7 mouse cellular contexts compared by ENCODE assay signal in genomic region chr5:148550393-148550792, GRCm38 (mm10). TPM values are rescaled to one million over a fixed set of nuclear protein-coding genes. Genes with fewer than 3 reads are reported as not detected.
DNase-seq lines count a peak whose midpoint lies in the region; ATAC-seq and TF ChIP-seq lines count a peak whose summit lies in the region.

No protein-coding gene starts in this region.

- peak overlapping the region; percentile 73 for H3K4me3 ChIP-seq in neural tube, embryonic 11.5 days (ENCODE audit: low read depth, low read length)
- H3K4me3 ChIP-seq in bone marrow macrophage, adult 2 months (ENCODE audit: insufficient read depth, low read length) = peak overlapping the region; percentile 72
- H3K4me3 ChIP-seq in kidney, embryonic 15.5 days (replicated peaks) = peak overlapping the region; percentile 77
- H3K4me3 ChIP-seq in stomach, postnatal 0 days (ENCODE audit: low read depth, low read length) = peak overlapping the region; percentile 67

- peak overlapping the region; percentile 82 for H3K4me2 ChIP-seq in neural tube, embryonic 11.5 days (ENCODE audit: low read depth)
- H3K4me2 ChIP-seq in kidney, embryonic 15.5 days = peak overlapping the region; percentile 83
- H3K4me2 ChIP-seq in stomach, postnatal 0 days (replicated peaks; ENCODE audit: low read depth) = peak overlapping the region; percentile 80

- H3K9me3 ChIP-seq in neural tube, embryonic 11.5 days (ENCODE audit: control insufficient read depth, low read length) = no peaks in the 10 kb centered on the region
- H3K9me3 ChIP-seq in kidney, embryonic 15.5 days (replicated peaks) = no peaks in the 10 kb centered on the region
- H3K9me3 ChIP-seq in stomach, postnatal 0 days (ENCODE audit: control insufficient read depth, low read length) = no peaks in the 10 kb centered on the region

- ATAC-seq in neural tube, embryonic 11.5 days (ENCODE audit: insufficient read depth, low FRiP score, low TSS enrichment) = no peak
- 0 out of 2 replicates have a peak, but pooled peaks have one; percentile 6 for ATAC-seq in granulocyte monocyte progenitor cell, adult 5-6 weeks (replicated peaks; ENCODE audit: poor library complexity, severe bottlenecking)
- ATAC-seq in kidney, embryonic 15.5 days (replicated peaks; ENCODE audit: low FRiP score) = no peak
- no peak for ATAC-seq in stomach, postnatal 0 days (ENCODE audit: low FRiP score, low TSS enrichment)

- peaks cover 21% of the 10 kb centered on the region for H3K4me1 ChIP-seq in neural tube, embryonic 11.5 days (ENCODE audit: control insufficient read depth, insufficient read depth, low read length)
- H3K4me1 ChIP-seq in bone marrow macrophage, adult 2 months (ENCODE audit: control insufficient read depth, insufficient read depth, low read length) = peaks cover 42% of the 10 kb centered on the region
- peaks cover 51% of the 10 kb centered on the region for H3K4me1 ChIP-seq in kidney, embryonic 15.5 days
- 0 out of 2 replicates have a peak, but pooled peaks cover 6% of the 10 kb centered on the region for H3K4me1 ChIP-seq in stomach, postnatal 0 days (replicated peaks; ENCODE audit: control insufficient read depth, insufficient read depth)

- no peak for TF ChIP-seq CTCF in bone marrow macrophage, adult 2 months (IDR thresholded peaks at IDR 0.05; ENCODE audit: low read depth, low read length)
- TF ChIP-seq CTCF in stomach, postnatal 0 days (IDR thresholded peaks at IDR 0.05; ENCODE audit: low read depth) = no peak

- no peak for TF ChIP-seq POLR2A in bone marrow macrophage, adult 2 months (IDR thresholded peaks at IDR 0.05; ENCODE audit: borderline replicate concordance, low read depth, low read length)

- H3K27me3 ChIP-seq in neural tube, embryonic 11.5 days (ENCODE audit: control insufficient read depth, insufficient read depth, low read length) = no peaks in the 10 kb centered on the region
- H3K27me3 ChIP-seq in kidney, embryonic 15.5 days = 0 out of 2 replicates have a peak, but pooled peaks cover 5% of the 10 kb centered on the region
- no peaks in the 10 kb centered on the region for H3K27me3 ChIP-seq in stomach, postnatal 0 days (ENCODE audit: control insufficient read depth, insufficient read depth, low read length)

- no peaks in the 10 kb centered on the region for H3K36me3 ChIP-seq in neural tube, embryonic 11.5 days (ENCODE audit: control insufficient read depth, insufficient read depth, low read length)
- H3K36me3 ChIP-seq in kidney, embryonic 15.5 days = no peaks in the 10 kb centered on the region
- no peaks in the 10 kb centered on the region for H3K36me3 ChIP-seq in stomach, postnatal 0 days (ENCODE audit: control insufficient read depth, insufficient read depth, low read length)

- 2% methylated on average over 6 of the region's 6 CpGs for WGBS in neural tube, embryonic 11.5 days
- 2% methylated on average over 6 of the region's 6 CpGs for WGBS in kidney, embryonic 15.5 days
- WGBS in stomach, postnatal 0 days = 5% methylated on average over 6 of the region's 6 CpGs

- TF ChIP-seq EP300 in stomach, postnatal 0 days (optimal IDR thresholded peaks at IDR 0.05) = no peak

- H3K27ac ChIP-seq in neural tube, embryonic 11.5 days (ENCODE audit: low read depth, low read length) = no peak overlapping the region
- peak overlapping the region; percentile 41 for H3K27ac ChIP-seq in bone marrow macrophage, adult 2 months (ENCODE audit: insufficient read depth, low read depth, low read length)
- H3K27ac ChIP-seq in kidney, embryonic 15.5 days = 0 out of 2 replicates have a peak overlapping the region, but pooled peaks have one; percentile 19
- H3K27ac ChIP-seq in stomach, postnatal 0 days (replicated peaks) = peak overlapping the region; percentile 61; the same call in 1 of the 2 replicates

- DNase-seq in neural tube, embryonic 11.5 days (ENCODE audit: low spot score) = no peak
- DNase-seq in neural tube, embryonic 10.5 days (ENCODE audit: extremely low spot score, low spot score) = no peak
- peak; percentile 63 for DNase-seq in lung, postnatal 36 days
- DNase-seq in stomach, postnatal 0 days (ENCODE audit: low spot score) = no peak

- no peak overlapping the region for H3K9ac ChIP-seq in neural tube, embryonic 11.5 days (ENCODE audit: low read length)
- H3K9ac ChIP-seq in kidney, embryonic 15.5 days = peak overlapping the region; percentile 83; the same call in 1 of the 2 replicates
- peak overlapping the region; percentile 64 for H3K9ac ChIP-seq in stomach, postnatal 0 days (ENCODE audit: low read length)

RNA-seq across cellular contexts. Expression of gene Ubl3, which starts 2.2 kb away (rescaled TPM):
- polyA plus RNA-seq in neural tube, embryonic 11.5 days (2014; fragmentation: Nextera tagmentation; extraction: Ambion mirVana) = 83.3 and 83.6 TPM in 2 replicates
- polyA plus RNA-seq in bone marrow macrophage, adult 2 months (2012; ENCODE audit: insufficient read depth, insufficient read length, missing spikeins) = 185 and 195 TPM in 2 replicates
- 25.4 and 33.9 TPM in 2 replicates for total RNA-seq in granulocyte monocyte progenitor cell, adult 5-6 weeks (2014; fragmentation: Nextera tagmentation)
- total RNA-seq in granulocyte monocyte progenitor cell, adult 5-6 weeks (2017) = 33.6 and 46.5 TPM in 2 replicates
- 68.8 and 76.0 TPM in 2 replicates for polyA plus RNA-seq in kidney, embryonic 15.5 days (2015; fragmentation: Nextera tagmentation; extraction: Ambion mirVana)
- polyA plus RNA-seq in stomach, postnatal 0 days (2015; fragmentation: Nextera tagmentation; extraction: Ambion mirVana) = 117 and 123 TPM in 2 replicates
